Mouse (Mus musculus) heart, adult 18-20 months (tissue): ENCODE data around the gene Mrgprh. TPM values are rescaled to one million over a fixed set of nuclear protein-coding genes. Genes with fewer than 3 reads are reported as not detected.
"Not testable (repeated sequence)": the region's sequence is repeated elsewhere in the genome, so short reads cannot be mapped to it uniquely, and the experiment has no call there.

ENCODE experiments used
- DNase-seq, 2 experiments: peaks; one replicate each; pipeline ENCODE4 v3.0.0; 2021 to 2022; ENCODE audit warnings: mixed read lengths in 1 of 2
- total RNA-seq, 2 experiments: library from RNA; stranded (reverse); gene quantifications; 2 replicates each; pipeline ENCODE4 v1.2.3; 2021

Mrgprh gene
- total RNA-seq, 2 experiments from 2014 or later, result 6.0 to 7.0 TPM

DNA sequence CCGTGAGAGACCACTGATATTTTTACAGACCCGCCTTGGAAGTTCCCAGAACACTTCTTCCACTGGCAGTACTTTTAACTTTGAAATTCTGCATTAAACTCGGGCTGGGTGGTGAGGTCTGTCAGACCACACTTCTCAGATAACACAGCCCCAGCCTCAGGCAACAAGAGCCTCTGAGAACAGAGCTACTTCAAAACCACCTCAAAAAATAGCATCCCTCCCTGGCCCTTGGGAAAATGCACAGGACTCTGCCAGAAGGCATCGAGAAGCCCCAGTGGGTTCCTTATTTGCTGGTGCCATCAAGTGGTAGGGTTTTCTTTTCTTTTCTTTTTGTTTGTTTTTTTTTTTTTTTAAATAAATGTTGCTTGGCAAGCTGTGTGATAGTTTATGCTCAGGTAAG lies 7.2 kb upstream of the Mrgprh start:
- DNase-seq, result no peak

DNA sequence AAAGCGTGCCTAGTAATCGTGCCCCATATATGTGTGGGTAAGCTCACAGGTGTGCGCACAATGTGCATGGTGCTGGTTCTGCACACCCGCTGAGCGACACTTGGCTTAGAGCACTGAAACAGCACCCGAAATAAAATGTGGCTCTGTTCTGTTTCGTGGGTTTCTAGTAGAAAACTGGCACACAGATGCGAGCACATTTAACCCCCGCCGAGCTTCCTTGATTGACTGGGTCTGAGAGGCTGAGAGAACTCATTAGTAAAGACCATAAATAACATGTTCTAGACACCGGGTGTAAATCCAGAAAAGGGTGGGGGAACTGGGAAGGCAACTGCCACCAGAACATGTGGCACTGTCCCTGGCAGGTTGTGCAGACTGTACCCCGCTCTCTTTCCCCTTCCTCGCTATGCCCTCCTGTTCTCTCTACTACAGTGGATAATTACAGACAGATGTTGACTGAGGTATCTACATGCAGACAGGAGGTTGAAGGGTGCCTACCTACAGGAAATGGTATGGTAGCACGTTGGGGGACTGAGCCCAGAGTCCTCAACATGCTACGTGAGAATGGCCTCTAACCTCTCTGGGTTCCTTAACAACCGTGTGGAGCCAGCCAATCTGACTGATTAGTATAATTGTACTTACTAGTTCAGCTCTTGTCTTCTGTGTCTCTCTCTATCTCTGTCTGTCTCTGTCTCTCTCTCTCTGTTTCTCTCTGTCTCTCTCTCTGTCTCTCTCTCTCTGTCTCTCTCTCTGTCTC lies 3.4 kb upstream of the Mrgprh start:
- DNase-seq, result no peak

DNA sequence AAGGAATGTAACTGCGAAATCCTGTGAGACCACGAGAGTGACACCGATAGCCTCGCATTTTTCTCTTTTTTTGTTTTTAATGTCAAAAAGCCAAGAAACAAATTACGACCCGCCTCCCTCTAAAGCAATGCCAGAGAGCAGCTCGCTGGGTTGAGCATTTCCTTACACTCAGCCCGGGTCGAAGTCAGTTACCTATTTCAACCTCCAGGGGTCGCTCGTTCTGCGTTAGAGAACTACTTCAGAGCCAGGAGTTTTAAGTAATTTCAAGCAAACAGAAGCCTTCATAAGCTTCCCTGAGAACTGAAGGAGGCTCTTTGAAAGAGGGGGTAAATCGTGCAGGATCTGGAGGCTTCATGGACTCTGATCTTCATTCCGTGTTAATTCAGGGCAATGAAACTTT lies 4.3 kb downstream of the Mrgprh start:
- DNase-seq, result peak; percentile 79 to 90

DNA sequence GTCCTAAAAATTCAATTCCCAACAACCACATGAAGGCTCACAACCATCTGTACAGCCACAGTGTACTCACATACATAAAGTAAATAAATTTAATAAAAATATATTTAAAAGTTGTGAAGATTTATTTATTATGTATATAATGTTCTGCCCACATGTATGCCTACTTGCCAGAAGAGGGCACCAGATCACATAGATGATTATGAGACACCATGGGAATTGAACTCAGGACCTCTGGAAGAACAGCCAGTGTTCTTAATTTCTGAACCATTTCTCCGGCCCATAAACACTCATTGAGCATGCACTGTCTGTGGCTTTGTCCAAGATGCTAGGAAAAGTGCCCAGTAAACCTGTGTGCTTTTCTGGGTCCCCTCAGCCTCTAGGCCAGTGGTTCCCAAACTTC lies 5.4 kb downstream of the Mrgprh start:
- no peak for DNase-seq

DNA sequence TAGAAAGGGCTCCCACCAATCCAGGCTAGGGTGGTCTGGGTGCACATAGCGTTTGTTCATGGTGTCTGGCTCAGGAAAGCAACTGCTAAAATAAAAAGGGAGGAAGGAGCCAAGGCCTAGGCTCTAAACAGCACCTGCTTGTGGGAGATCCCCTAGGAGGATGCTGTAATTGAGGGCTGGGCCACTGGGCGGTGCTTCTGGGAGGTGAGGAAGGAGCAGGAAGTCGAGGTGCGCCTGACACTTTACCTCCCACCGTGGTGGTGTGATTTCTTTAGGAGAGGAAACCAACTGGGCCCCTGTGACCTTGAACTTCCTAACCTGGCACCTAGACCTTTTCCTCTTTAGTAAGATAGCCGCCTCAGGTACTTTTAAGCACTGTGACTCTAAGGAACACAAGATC lies 10.8 kb downstream of the Mrgprh start:
- no peak for DNase-seq

DNA sequence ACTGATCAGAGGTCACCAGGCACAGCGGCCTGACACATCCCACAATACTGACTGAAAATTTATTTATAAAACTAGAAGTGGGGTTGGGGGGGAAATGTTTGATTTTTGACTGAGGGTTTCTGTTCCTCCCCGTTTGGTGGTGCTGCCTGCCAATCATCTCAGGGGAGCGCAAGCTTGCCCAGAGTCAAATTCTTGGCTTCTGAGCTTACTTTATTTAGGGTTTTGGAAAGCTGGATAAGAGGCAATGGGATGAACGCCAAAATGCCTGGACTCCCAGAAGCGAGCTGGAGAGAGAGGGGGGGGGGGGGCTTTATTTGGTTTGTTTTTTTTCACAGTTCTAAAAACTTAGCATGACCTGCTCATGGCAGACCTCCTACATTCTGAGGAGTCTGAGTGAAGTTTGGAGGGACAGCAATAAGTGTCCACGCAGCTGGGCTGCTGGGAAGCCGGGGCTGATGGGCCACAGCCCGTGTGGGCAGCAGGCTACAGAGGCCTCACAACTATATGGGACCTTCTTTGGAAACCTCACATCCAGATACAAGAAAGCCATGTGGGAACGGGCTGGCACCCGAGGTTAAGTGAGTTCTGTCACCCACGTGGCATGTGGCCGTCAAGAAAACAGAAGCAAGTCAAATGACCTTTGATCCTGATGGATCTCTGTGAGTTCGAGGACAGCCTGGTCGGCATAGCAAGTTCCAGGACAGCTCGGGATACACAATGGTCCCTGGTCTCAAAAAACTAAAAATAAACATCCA lies 11.4 kb downstream of the Mrgprh start:
- peak; percentile 56 to 69 for DNase-seq

DNA sequence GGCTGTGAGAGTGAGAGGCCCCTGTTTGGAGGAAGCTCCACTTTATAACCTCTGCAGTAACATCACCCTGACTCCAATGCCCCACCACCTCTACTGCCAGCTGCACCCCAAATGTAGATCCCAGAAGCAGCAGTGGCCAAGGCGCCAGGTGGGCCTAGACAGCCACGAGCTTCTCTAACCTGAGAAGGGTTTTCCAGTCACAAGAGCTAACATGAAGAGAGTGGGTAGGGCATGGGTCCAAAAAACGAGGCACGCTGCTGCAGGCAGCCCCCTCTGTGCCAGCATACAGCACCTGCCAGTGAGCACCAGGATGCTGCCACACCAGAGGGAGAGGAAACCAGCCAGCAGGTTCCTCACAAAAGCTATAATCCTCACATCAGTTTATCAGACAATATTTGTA lies 15.2 kb downstream of the Mrgprh start:
- DNase-seq, result no peak

DNA sequence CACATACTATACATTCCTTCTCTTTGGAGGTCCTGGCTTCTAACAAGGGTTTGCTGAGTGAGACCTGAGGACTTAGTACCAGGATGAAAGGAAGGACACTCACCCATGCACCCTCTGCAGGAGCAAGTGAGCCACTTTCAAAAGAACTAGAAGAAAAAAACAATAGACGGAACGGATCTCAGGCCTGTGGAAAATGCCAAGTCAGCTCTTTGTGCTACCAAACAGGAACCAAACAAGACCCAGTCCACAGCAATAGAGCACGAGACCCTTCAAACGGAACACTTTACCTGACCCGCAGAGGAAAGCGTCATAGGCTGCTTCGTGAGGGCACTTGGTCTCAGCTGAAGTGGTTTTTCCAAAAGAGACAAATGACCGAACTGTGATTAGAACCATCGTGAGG lies 16.2 kb downstream of the Mrgprh start:
- no peak for DNase-seq

DNA sequence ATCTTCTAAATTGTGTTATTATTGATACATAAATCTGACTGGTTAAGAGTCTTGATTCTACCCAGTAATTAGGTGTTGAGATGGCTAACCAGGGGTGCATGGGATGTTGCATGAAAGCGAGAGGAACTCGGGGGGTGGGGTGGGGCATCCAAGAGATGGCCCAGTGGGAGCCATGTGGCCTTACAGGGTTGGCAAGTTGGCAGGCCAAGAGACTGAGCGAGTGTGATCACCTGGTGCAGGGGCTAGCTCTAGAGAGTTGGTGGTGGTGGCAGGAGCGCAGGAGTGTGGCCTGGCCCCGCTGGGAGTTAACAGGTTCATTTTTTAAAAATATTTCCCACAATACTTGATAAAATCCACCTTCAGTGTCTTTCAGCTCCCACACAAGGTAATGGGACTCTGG lies 21.8 kb downstream of the Mrgprh start:
- no peak for DNase-seq

DNA sequence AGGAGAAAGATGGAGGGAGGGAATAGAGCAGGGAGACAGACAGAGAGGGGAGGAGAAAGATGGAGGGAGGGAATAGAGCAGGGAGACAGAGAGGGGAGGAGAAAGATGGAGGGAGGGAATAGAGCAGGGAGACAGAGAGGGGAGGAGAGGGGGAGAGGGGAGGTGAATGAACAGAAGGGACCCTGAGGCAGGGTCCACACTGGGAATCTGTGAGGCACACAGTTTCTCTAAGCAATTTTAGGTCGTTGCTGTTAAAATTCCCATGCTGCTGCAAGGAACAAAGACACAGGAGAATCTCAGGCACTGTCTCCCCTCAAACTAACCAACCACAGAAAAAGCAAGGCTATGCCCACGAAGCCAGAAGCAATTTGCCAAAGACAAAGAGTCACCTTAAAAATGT lies 22.8 kb downstream of the Mrgprh start:
- DNase-seq, result not testable (repeated sequence)

DNA sequence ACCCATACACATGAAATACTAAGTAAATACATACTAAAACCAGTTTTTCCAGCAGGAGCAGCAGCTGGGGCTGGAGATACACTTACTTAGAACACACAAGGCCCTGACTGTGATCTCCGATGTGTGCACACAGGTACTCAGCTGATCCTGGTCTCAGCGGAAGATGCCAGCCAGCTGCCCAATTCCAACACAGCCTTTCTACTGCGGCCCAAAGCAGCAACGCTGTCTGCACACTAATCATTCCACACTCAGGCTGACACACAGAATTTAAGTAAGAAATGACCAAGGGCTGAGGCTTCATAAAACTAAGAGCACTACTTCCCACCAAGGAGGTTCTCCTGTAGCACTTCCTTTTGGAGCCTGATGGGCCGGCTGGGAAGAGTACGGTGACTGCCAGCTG lies 26.5 kb downstream of the Mrgprh start:
- DNase-seq, result no peak

DNA sequence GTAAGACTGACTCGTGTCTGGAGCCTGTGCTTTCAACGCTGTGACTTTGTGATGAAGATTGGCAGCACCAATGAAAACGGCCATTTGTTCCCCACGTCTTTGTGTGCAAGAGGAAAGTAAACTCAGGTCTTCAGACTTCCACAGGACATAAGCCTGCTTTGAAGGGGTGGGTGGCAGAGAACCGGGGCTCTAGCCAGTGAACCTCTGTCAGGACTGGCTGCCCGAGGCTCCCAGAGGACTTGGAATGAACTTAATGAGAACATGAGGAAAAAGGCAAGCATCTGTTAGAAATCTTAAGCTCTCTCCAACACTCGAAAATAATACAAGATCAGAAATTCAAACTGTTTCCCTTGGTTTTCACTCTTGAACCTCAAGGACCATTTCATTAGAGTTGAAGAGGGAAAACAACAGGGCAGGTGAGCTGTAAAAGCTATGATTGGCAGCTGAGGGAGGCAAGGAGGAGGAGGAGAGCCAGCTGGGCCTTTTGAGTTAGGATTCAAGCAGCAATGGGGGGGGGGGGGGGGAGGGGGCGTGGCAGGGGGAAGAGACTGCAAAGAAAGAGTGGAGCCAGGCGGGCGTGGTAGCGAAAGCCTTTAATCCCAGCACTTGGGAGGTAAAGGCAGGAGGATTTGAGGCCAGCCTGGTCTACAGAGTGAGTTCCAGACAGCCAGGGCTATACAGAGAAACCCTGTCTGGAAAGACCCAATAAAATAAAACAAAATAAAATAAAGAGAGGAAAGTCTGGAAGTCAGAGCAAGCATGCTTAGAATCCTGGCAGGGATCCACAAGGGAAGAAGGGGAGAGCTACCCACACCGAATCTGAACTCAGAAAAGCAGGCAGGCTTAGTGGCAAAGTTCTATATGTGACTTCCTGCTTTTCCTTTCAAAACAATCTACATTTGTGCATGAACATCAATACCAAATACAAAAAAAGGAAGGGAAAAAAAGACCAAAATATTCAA lies 27.8 kb downstream of the Mrgprh start:
- no peak for DNase-seq

DNA sequence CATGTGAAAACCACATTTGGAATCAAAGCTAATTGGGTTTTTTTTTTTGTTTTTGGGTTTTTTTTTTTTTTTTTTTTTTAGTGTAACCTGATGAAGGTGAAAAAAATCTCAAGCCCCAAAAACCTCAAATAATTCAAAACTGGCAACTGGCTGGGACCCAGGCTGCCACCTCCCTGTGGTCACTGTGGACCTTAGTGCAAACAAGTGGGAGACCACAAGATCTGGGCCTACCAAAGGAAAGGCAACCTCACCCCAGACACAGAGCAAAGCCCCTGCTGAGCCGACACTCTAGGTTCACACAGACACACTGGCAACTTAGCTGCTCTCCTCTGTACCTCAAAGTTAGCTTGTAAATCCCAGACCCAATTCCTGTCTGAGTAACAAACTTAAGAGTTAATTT lies 28.5 kb downstream of the Mrgprh start:
- DNase-seq, result no peak

DNA sequence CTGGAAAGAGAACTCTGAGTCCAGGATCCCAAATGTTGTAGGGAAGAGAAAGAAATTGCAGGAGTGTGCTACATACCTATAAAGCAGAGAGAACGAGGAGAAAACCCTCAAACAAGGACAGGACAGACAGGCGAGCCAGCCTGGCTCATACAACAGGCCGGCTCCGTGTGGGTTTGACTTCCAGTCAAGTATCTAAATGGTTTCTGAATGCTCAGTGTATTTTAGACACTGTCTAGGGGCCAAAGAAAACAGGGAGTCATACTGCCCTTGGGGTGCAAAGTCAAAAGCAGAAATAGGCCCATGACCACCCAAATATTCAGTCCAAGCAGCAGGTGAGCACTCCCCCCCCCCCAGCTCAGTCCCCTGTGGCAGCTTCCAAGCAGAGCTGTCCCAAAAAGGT lies 30.0 kb downstream of the Mrgprh start:
- no peak for DNase-seq

DNA sequence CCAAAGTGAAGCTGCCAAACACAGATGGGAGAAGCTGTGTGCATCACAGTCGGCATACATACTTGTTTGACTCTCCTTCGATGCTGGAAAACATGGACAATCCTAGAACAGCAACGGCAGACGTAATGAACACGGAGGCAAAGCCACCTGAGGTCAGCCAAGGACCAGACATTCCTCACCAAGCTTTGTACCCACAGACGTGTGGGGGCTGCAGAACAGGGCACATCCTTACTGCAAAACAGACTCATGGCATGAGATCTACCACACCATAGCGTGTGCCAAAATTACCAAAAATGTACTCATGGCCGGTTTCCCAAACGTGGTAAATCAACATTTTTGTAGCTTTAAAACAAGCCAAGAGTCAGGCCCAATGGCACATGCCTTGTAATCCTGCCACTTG lies 30.6 kb downstream of the Mrgprh start:
- no peak for DNase-seq

DNA sequence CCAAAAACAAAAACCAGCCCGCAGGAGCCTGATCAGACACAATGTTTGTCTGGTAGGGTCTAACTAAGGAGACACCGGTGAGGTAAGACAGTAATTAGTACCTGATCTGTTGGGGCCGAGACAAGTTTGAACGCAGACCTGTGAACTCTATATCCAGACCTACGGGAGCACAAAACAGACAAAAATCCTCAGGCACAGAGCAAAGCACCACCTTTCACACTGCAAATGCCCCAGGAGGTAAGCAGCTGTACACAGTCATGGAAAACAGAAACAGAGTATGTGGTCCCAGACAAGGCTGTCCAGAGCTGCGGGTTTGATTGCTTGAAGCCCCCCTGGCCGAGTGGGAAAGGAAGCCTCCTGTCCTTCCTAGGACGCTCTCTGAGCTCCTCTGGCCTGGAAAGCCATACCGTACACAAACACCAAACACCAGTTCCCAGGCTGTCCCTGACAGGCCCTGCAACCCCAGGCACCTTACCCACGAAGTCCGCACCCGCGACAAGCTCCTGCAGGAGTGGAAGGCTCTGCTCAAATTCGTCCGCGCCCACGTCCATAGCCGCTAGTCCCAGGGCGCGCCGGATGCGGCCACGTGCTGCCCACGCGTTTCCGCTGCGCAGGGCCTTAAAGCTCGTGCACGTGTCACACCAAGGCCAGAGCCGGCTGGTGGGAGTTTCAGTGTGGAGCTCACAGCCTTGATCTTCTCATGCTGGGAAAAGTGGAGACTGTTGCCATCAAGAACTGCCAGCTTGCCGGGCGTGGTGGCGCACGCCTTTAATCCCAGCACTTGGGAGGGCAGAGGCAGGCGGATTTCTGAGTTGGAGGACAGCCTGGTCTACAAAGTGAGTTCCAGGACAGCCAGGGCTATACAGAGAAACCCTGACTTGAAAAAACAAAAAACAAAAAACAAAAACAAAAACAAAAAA lies 33.8 kb downstream of the Mrgprh start, which contains the start of gene Pnldc1:
TSS of gene Pnldc1 (minus strand) at position 870 of the 920 bp plus-strand sequence.
- DNase-seq, result no peak

DNA sequence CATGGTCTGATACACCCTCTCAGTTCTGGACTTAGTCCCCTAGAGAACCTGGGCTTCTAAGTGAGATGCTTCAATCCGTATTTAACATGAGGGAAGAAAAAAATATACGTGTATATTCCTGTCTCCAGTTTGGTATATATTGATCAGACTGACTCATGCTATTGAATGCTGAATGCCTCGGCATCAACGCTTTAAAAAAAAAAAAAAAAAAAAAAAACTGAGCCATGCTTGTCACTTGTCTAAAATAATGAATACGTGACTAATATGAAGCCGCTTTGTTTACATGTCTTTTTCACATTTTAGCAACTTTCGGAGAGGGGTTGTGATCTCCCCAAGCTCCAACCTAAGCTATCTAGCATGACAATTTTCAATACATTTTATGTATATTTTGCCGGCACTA lies 34.6 kb downstream of the Mrgprh start:
- DNase-seq, result no peak

DNA sequence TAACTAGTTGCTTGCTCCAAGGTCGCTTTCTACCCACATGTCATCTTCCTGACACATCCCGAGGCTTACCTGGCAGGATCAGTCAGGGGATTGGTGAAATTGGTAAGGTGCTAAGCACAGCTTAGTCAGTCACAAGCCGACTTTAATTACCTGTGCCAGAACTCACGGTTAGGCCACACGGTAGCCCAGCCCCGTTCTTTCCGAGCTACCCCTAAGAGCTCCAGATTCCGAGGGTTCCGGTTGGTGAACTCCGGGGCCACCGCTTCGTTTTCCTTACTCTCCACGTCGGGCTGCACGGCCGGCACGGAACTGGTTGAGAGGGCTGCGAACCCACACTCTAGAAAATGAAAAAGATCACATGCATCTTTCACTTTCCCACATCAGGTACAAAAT lies 39.6 kb downstream of the Mrgprh start, which contains the start of gene Tcp1:
TSS of gene Tcp1 (plus strand) at position 214 of the 393 bp plus-strand sequence.
- peak in 1 of 2 experiments; percentile 18 for DNase-seq

DNA sequence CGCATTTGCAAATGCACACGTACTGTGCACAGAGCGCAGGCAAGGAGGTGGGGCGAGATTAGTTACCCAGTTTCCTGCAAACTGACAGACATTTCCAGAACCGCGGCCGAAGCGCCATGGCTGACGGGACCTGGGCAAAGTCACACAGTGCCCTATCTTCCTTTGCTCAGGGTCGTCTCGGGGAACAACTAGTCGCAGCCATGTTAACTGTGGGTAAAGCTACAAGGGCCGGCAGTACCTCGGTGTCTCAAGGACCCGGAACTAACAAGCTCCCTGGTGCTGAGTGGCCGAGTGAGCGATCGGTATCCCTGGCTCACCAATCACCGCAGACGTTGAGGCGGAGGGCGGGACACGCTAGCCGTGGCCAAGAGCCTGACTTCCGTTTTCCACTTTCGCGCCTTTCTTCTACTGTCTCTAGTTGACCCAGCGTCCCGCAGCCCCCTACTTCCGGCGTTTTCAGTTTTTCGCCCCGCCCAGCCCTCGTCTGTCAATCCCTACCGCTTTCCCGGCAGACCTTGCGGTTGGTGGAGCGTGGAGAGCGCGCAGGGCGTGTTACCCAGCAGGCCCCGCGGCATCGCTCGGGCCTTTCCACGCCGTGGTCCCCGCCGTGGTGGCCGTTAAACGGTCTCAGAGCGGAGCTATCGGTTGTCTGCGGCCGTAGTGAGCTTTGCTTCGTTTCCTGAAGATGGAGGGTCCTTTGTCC lies 40.2 kb downstream of the Mrgprh start, which contains the start of gene Mrpl18:
TSS of gene Mrpl18 (minus strand) at position 465 of the 703 bp plus-strand sequence.
- peak; percentile 99 to 100 for DNase-seq

DNA sequence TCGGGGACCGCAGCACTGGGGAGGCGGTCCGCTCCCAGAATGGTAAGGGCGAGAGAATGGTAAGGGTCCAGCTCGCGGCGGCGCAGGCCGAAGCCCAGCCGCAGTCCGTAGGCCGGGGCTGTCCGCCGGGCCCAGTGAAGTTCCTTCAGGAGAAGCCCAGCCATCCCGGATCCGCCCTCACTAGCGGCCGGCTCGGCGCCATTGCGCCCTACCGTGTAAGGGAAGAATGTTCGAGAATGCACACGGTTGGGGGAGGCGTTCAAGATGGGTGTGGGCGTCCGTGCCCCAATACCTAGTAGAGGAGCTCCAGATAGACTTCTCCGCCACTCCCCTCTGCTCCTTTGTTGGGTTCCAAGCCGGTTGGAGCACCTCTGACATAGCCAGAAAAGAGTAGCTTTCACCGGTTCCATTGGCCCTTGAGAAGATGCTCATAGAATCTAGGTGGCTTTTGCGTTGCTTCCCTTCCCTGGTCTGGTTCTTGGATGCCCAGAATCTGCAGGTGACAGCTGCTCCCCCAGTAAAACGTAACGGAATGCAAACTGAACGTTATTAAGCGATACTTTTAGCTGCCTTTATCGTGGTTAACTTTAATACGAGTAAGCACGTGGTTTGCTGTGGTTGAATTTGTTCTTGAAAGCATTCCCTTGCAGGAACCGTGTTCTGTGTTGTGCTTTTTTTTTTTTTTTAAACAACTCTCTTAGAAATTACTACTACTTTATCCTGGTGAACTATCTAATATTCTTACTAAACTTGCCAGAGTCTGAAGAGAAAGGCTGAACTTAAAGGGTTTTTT lies 41.0 kb downstream of the Mrgprh start:
- no peak for DNase-seq
